Mouse (Mus musculus): ENCODE results near the gene Olfr669.
"Not testable (repeated sequence)": the region's sequence is repeated elsewhere in the genome, so short reads cannot be mapped to it uniquely, and the experiment has no call there.

Olfr669 gene

GRCm38 (mm10) chr7:104933940-104934339, at the start of gene Olfr669:
Gene Olfr669 (plus strand): TSS chr7:104934240.
- no peak for DNase-seq (ENCODE audit: low read depth)

GRCm38 (mm10) chr7:104895852-104896251, 38.2 kb upstream of the Olfr669 start, which contains the start of gene Olfr666:
Gene Olfr666 (minus strand): TSS chr7:104895952.
- DNase-seq (ENCODE audit: low read depth), result no peak

- DNase-seq (ENCODE audit: low read depth), result no peak
These were observed 12.7 kb upstream of the Olfr669 start, which contains the start of gene Olfr667 for GRCm38 (mm10) chr7:104921382-104921781. Gene Olfr667 (minus strand): TSS chr7:104921482.

DNA sequence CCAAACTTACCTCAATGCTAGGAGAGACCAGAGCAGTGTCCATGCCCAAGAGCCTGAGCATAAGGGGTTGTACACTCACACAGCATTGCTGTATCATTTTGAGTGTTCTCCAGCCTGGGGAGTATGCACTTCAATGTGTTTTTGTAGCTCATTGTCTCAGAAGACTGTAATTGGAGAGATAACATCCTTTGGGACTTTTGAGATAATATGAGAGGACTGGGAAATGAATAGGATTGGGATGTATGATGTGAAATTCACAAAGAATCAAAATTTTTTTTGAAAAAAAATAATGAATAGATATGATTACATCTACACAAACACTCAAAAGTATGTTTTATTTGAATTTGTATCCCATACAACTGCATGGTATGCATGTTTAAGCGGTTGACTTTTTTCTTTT, 6.1 kb upstream of the Olfr669 start, which contains the start of gene Olfr668:
Gene Olfr668, minus strand, starts transcription at position 101 of the 400 bp plus-strand sequence.
- DNase-seq (ENCODE audit: low read depth), result no peak

- not testable (repeated sequence) for DNase-seq (ENCODE audit: low read depth)
These were observed 16.2 kb downstream of the Olfr669 start for GRCm38 (mm10) chr7:104950234-104950633.

DNA sequence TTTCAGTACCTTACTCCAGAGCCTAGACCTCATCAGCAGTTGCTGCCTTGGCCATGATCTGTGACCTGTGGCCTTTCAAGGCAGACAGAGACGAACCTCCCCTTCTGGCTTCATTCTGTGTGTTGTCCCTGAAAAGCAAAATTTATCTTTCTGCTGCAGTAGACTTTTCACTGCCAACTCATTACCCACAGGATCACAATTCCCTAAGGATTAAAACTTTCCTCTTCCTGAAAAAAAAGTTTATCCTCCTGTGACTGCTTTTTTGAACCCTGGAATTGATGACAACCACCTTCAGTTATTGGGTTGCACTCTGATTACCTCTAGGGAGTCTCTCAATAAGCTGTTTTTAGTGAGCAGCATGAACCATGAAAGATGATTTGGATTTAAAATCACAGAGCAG, 28.5 kb downstream of the Olfr669 start, which contains the start of gene Olfr670:
Gene Olfr670, minus strand, starts transcription at position 101 of the 400 bp plus-strand sequence.
- DNase-seq (ENCODE audit: low read depth), result no peak

- DNase-seq (ENCODE audit: low read depth), result not testable (repeated sequence)
These were observed 38.5 kb downstream of the Olfr669 start for GRCm38 (mm10) chr7:104972507-104972906.

- DNase-seq (ENCODE audit: low read depth), result no peak
These were observed 45.0 kb downstream of the Olfr669 start, which contains the start of gene Olfr671 for GRCm38 (mm10) chr7:104979026-104979425. Gene Olfr671 (minus strand): TSS chr7:104979126.

All from induced T-regulatory cell, adult 2 months (primary cell).